Mouse (Mus musculus): Measurements from ENCODE around the gene Gm6588. TPM values are rescaled to one million over a fixed set of nuclear protein-coding genes. Genes with fewer than 3 reads are reported as not detected.

The Gm6588 gene
- polyA plus RNA-seq, 1 experiment from 2014 or later: not detected

DNA sequence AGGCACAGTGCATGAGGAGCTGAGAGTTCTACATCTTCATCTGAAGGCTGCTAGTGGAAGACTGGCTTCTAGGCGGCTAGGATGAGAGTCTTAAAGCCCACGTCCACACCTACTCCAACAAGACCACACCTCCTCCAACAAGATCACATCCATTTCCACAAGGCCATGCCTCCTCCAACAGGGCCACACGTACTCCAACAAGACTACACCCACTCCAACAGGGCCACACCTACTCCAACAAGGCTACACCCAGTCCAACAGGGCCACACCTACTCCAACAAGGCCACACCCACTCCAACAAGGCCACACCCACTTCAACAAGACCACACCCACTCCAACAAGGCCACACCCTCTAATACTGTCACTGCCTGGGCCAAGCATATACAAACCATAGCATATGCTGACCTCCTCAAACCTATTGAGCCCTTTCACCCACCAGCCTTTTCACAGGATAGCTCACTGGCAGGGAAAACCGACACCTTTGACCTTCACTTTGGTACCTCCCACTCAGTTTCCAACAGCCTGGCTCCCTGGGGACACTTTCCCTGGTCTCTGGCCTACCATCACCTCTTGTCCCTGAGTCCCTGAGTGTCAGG is 19.9 kb downstream of the Gm6588 start:
- DNase-seq (ENCODE audit: low spot score): no peak

DNA sequence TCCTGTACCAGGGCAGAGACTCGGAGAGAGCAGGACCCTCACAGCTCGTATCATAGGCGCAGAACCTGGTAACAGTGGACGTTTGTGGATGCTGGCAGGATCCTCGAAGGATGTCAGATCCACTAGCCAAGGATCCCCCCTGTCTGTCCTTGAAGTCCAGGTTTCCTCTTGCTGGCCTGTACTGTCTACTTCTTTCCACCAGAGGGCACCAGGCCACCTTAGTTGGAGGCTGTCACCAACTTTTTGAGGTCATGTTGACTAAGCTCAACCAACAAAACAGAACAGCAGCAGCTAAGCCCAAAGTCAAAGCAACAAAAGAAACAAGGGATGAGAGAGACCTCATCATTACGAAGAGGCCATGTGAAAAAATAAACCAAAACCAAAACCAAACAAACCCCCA is 20.9 kb downstream of the Gm6588 start:
- DNase-seq (ENCODE audit: low spot score): peak; percentile 27

DNA sequence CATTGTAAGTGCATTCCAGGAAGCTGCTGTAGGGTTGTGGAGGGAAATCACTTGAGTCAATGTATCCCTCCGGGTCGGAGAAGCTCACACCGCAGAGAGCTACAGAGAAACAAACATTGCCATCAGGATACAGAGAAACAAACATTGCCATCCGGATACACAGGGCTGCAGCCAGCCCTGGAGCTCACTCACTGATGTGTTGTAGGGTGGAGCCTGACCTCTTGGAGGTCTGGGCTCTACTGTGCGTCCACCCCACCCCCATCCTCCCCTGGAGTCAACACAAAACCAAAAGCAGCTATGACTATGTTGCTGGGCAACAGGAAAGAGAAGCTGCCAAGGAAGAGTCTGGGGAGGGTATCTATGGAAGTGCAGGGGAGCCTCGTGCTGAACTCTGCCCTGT is 24.2 kb downstream of the Gm6588 start:
- DNase-seq (ENCODE audit: low spot score): no peak

DNA sequence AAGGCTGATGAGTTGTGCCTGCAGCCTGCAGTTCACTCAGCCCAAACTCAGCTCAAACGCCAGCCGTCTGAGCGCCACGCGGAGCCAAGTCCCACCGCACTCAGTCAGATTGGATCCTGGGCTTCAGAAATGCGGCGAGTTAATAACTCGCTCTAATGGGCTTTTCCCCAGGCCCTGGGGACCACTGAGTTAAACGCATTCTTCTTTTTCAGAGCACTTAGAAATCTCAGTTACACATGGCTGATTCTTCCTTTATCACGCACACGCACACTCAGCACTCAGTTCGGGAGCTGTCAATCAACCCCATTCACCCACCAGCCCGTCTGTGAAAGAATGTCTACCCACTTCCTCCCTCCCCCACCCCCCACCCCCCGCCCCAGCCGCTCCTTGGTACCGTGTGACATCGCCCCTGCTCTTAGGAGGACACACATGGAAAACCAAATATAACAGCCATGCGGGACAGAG is 32.8 kb downstream of the Gm6588 start:
- no peak for DNase-seq (ENCODE audit: low spot score)

DNA sequence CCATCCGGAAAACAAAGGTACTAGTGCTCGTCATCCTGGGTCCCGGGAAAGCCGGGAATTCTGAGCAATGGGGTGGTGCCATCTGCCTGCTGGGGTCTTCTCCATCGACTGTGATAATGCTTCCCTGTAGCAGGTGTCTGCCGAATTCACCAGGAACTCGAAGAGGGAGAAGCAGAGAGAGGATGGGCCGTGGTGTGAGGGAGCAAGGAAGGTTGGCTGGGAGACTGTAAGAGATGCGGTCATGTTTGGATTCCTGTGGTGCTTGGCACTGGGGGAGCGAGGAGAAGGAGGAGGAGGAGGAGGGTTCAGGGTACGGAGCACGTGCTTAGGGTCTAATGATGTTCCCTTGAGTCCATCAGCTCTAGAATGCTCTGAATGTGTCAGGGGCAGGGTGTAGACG is 33.3 kb downstream of the Gm6588 start:
- no peak for DNase-seq (ENCODE audit: low spot score)

DNA sequence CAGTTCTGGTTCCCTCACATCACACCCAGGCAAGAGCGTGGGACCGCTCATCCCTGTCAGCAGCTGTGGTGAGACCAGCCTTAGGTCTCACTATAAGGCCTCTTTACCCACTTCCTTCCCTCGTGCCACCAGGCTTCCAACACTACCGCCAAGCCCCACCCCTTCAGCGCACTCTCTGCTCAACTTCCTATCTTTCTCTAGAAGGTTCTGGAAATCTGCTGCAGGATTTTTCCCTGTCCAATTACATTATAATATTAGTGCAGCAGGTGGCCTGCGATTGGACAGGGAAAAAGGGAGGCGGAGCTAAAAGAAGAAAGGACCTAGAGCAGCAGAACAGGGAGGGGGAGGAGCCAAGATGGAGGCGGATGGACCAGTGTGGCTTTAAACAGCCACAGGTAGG is 33.8 kb downstream of the Gm6588 start:
- DNase-seq (ENCODE audit: low spot score): no peak

DNA sequence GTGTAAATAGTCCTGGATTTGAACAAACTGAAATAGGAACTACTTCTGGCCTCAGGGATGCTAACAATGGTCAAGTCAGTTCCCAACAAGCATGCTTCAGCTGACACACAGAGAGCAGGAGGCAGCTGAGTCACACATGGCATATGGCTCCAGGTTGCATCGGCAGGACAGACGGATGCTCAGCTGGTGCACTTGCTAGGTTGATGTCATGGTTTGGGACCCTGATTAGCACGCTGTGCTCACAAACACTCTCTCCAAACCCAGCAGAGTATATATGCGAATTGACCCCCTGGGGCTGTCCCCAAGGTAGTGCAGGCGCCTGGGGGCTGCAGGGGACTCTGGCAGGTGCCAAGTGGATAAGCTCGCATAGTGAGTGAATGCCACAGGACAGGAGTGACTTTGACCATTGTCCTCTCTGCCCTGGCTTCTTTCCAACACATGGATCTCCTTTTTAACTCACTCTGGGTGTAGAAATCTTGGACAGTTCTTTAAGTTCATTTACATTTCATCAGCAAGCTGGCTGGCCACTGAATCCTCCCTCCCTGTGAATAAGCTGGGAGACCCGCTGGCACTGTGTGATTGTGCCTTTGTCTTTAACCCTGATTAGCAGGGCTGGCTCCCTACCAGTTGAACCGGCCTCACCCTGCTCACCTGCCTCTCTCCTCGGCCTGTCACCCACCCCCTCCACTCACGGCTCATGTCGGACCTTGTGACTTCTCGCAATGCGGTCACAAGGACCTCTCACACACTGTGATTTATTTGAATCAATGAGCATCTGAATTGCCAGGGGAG is 35.9 kb downstream of the Gm6588 start:
- DNase-seq (ENCODE audit: low spot score): no peak

DNA sequence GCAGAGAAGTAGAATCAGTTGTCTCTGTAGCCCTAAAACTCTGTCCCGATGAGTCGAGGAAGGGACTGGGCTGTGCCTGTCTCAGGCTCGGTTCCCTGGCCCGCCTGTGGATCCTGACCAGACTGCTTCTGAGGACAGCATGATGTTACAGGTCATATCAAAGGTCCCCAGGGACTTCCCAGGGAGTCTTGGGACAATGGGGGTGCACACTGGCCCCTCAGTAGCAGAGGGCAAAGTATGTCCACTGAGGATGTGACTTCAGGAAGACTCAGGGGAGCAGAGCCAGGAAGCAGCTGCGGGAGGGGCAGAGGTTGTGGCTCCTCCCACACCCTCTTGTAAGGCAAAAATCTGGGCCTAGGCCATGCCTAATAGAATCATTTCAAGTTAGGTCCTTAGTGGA is 37.2 kb downstream of the Gm6588 start:
- DNase-seq (ENCODE audit: low spot score): no peak

DNA sequence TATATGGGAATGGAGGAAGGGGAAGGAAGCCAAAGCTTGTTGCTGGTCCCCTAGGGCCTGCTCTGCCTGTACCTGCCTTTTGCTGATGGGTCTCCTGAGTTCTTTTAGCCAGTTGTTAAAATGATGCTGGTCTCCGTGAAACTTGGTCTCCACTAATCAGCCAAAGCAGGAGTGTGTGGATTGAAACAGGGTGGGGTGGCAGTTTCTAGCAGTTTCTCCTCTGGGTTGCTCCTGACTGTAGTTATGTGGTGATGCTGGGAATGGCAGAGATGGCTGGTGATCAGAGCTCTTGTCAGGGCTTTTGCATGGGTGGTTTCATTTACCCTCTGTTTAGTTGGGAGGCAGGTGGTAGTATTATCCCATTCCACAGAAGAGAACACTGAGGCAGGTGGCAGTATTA is 38.3 kb downstream of the Gm6588 start:
- no peak for DNase-seq (ENCODE audit: low spot score)

DNA sequence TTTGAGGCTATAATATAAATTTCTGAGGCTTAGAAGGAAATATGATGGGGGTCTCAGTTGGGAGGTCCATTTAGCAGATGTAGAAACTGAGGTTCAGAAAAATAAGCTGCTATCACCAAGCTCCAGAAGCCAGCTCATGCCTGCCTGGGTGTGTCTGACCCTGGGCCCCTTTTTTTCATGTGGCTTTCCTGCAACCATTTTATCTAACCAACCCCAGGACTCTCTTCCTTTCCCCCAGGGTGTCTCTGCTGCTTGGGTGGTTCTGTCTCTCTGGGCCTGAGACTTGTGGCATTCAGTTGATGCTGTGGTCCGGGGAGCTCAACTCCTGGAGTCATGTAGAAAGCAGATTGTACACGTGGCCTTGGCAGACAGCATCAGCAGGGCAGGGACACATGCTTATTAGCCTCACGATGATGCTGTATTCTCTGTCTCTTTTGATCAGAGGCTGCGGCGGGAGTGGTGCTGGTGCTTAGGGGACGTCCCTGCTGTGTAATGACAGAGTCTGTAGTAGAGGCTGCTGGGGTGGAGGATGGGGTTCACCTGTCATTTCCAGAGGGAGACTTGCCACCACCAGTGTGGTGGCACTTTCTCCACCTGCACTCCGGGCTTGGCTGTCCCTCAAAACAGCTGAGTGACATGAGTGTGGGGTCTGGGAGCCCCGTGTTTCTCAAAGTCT is 39.0 kb downstream of the Gm6588 start:
- no peak for DNase-seq (ENCODE audit: low spot score)

DNA sequence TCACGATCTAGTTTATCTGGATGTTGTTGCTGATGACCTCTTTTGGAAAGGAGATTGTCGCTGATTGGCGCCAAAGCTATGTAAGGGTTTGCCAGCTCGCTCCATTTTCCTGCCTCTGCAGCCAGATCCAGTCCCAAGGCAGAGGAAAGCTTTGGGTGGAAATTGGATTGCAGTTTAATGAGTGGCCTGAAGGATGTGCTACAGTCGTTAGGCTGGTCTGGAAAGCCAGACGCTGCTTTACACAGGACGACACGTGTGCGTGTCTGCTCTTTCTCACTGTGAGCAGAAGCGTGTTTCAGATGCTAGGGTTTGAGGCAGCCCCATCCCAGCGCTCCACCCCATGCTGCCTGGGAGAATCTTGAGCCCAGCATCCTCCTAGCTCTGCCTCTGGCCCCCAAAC is 42.3 kb downstream of the Gm6588 start:
- no peak for DNase-seq (ENCODE audit: low spot score)

DNA sequence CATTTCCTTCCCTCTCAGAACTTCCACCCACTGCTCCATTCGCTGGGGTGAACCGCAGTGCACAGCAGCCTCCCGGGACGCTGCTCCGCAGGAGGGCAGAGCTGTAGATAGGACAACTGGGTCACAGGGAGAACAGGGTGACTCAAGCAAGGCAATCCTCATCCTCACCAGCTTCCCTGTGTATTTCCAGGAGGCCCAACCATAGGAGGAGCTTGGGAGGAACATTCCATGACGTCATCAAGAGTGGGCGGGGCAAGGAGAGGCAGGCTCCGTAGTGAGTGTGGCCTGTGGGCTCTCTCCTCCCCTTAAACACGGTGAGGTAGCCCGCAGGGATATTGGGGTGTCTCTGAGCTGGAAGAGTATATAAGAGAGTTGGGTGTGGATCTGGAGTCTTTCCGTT is 44.3 kb downstream of the Gm6588 start:
- no peak for DNase-seq (ENCODE audit: low spot score)

DNA sequence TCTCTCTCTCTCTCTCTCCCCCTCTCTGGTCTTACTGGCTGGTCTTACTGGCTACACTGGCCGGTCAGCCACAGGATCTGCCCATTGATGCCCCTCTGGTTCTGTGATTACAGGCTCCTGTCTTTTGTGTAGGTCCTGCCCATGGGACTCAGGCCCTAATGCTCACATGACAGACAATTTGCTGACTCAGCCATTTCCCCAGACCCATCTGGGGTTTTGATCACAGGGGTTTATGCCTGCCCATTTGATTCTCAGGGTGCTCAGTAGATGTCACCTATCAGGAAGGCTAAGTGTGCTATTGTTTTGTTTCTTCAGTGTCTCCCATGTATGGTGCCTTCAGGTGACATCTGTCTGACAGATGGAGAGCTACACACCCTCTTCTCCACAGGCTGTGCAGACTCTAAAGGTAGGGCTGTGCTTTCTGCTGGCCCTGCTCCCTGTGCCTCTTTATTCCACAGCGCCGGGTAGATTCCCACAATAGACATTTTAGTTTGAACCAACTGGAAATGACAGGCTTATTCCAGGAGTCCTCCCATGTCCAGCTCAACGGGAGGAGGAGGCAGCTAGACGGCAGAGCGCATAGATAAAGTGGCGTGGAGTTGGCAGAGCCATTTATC is 47.6 kb downstream of the Gm6588 start:
- DNase-seq (ENCODE audit: low spot score): no peak

DNA sequence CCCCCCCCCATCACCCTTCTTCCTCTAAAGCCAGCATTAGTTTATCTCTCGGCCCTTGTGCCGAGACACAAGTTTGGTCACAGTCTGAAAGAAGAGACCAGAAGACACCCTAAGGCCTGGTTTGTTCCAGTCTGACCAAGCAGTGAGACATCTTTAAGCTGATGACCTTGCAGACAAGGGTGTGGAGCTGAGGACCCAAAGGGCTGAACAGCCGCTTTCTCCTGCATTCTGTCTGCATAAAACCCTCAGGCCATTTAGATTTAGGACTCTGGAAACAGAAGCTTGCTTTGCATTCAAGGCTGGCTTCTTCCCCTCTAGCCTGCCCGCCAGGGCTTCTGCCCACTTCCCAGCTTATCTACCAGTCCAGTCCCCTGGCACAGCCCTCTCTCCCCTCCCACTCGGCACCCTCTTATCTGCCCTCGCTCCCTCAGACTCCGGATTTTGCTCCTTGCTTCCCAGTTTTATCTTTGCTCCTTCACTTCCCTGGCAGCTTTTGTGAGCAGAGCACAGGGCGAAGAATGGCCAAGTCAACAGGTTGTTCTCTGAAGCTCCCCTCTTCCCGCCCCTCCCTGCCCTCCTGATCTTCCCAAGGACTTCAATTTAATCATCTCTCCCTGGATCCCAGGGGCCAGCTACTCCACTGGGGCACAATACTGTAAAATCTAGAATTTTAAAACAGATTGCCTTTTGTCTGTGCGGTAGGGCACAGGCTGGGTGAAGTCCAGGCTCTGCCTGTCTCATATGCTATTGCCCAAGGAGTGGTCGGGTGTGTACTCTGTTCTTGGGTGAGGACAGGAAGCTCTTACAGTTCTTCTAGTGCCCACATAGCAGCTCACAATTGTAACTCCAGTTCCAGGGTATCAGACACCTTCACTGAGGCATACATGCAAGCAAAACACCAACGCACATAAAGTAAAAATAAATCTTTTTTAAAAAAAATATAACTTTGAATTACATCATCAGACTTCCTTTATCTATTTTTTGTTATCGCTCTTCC is 50.0 kb downstream of the Gm6588 start:
- DNase-seq (ENCODE audit: low spot score): no peak

DNA sequence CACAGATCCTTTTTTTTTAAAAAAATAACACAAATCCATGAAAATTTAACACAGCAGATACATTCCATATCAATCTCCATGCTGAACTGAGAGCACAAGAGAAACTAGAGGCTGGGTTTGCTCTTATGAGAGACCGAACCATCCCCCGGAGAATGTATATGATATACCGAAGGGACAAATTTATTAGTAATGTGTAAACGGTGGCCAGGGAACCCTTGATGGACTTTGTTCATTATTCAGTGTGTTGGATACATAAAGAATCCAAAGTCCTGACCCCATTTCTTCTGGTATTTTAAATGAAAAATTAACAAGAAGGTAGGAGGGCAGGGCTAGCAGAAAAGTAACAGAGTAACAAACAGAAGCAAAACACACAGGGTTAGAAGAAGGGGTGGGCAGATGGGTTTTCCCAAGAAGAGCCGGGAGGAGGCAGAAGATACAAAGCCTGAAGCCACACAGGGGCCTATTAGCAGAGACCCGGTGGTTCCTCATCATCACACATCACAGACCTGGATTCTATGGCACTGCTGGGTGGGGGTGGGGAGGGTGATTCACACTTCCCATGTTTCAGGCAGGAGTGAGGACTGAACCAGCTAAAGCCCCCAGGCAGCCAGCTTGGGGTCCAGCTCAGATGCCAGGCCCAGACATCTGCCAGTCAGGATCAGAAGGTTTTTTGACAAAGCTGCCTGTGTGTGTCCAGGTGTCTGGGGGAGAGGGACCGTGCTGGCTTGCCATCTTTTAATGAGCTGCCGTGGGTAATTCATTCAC is 50.9 kb downstream of the Gm6588 start:
- DNase-seq (ENCODE audit: low spot score): no peak

Other genes starting within 250 kb of the Gm6588 start
- gene Cryba4, start 196.9 kb upstream of the Gm6588 start, polyA plus RNA-seq (2015; fragmentation: Nextera tagmentation; extraction: Ambion mirVana): 1.2 and 1.8 TPM in 2 replicates
- gene Crybb1, start 193.6 kb upstream of the Gm6588 start, polyA plus RNA-seq (2015; fragmentation: Nextera tagmentation; extraction: Ambion mirVana): 0.49 and 0.74 TPM in 2 replicates
- 44.6 and 45.3 TPM in 2 replicates for gene Tpst2, start 172.7 kb upstream of the Gm6588 start, polyA plus RNA-seq (2015; fragmentation: Nextera tagmentation; extraction: Ambion mirVana)
- 26.9 and 27.9 TPM in 2 replicates for gene Tfip11, start 123.1 kb upstream of the Gm6588 start, polyA plus RNA-seq (2015; fragmentation: Nextera tagmentation; extraction: Ambion mirVana)
- gene Srrd, start 106.4 kb upstream of the Gm6588 start, polyA plus RNA-seq (2015; fragmentation: Nextera tagmentation; extraction: Ambion mirVana): 28.0 and 30.2 TPM in 2 replicates
- 19.9 and 23.7 TPM in 2 replicates for gene Hps4, start 106.3 kb upstream of the Gm6588 start, polyA plus RNA-seq (2015; fragmentation: Nextera tagmentation; extraction: Ambion mirVana)
- 0.05 and 0.13 TPM in 2 replicates for gene Gm6583, start 93.4 kb upstream of the Gm6588 start, polyA plus RNA-seq (2015; fragmentation: Nextera tagmentation; extraction: Ambion mirVana)
- 0.23 and 0.63 TPM in 2 replicates for gene Asphd2, start 54.6 kb upstream of the Gm6588 start, polyA plus RNA-seq (2015; fragmentation: Nextera tagmentation; extraction: Ambion mirVana)
- 0.23 and 0.25 TPM in 2 replicates for gene Sez6l, start 127.8 kb downstream of the Gm6588 start, polyA plus RNA-seq (2015; fragmentation: Nextera tagmentation; extraction: Ambion mirVana)